Mouse (Mus musculus): ENCODE results near the gene Lbp. TPM values are rescaled to one million over a fixed set of nuclear protein-coding genes. Genes with fewer than 3 reads are reported as not detected.

Gene Lbp
- 2.3 and 3.4 TPM in 2 replicates for polyA plus RNA-seq (2015; fragmentation: Nextera tagmentation; extraction: Ambion mirVana)

- H3K27ac ChIP-seq (replicated peaks) = no peak within 1 kb of the TSS
- H3K36me3 ChIP-seq = no peaks in the 10 kb centered on the region
- no peaks in the 10 kb centered on the region for H3K27me3 ChIP-seq (replicated peaks)
- no peaks in the 10 kb centered on the region; the same call in 1 of the 2 replicates for H3K4me1 ChIP-seq
- 63% methylated on average over 12 of the region's 13 CpGs for WGBS
- no peak within 1 kb of the TSS for H3K4me3 ChIP-seq (replicated peaks)
- H3K4me2 ChIP-seq = no peak within 1 kb of the TSS
- H3K9ac ChIP-seq (replicated peaks) = no peak within 1 kb of the TSS
- no peak for ATAC-seq (ENCODE audit: low FRiP score)
- no peaks in the 10 kb centered on the region for H3K9me3 ChIP-seq (replicated peaks)
These were observed at the start of gene Lbp for GRCm38 (mm10) chr2:158305948-158306695. Gene Lbp, plus strand, starts transcription at chr2:158306493.

GRCm38 (mm10) chr2:158256894-158257293 is 49.4 kb upstream of the Lbp start:
- 0 out of 2 replicates have a peak, but pooled peaks cover 3% of the 10 kb centered on the region for H3K4me1 ChIP-seq
- no peaks in the 10 kb centered on the region for H3K36me3 ChIP-seq
- no peak overlapping the region for H3K4me3 ChIP-seq (replicated peaks)
- H3K9me3 ChIP-seq (replicated peaks) = no peaks in the 10 kb centered on the region
- H3K4me2 ChIP-seq = no peak overlapping the region
- no peak overlapping the region for H3K9ac ChIP-seq (replicated peaks)
- no peak for ATAC-seq (ENCODE audit: low FRiP score)
- 13% methylated on average over 5 of the region's 5 CpGs for WGBS
- no peaks in the 10 kb centered on the region for H3K27me3 ChIP-seq (replicated peaks)
- no peak overlapping the region for H3K27ac ChIP-seq (replicated peaks)

GRCm38 (mm10) chr2:158258005-158258418 is 48.3 kb upstream of the Lbp start, which contains the start of gene Bpi:
Gene Bpi, plus strand, starts transcription at chr2:158258094.
- Histone ChIP-seq H3K4me1 (0 out of 2 replicates have a peak, but pooled peaks cover 3% of the 10 kb centered on the region), H3K36me3 (no peaks in the 10 kb centered on the region), H3K4me2 (no peak within 1 kb of the TSS), H3K27me3 (replicated peaks) (no peaks in the 10 kb centered on the region), H3K9ac (replicated peaks) (no peak within 1 kb of the TSS), H3K27ac (replicated peaks) (no peak within 1 kb of the TSS), H3K4me3 (replicated peaks) (no peak within 1 kb of the TSS), H3K9me3 (replicated peaks) (no peaks in the 10 kb centered on the region)
- no peak for ATAC-seq (ENCODE audit: low FRiP score)
- WGBS = 75% methylated on average over 18 of the region's 18 CpGs

GRCm38 (mm10) chr2:158258781-158259180 is 47.5 kb upstream of the Lbp start:
- no peak for ATAC-seq (ENCODE audit: low FRiP score)
- H3K4me2 ChIP-seq = no peak overlapping the region
- no peaks in the 10 kb centered on the region for H3K27me3 ChIP-seq (replicated peaks)
- no peaks in the 10 kb centered on the region for H3K9me3 ChIP-seq (replicated peaks)
- H3K27ac ChIP-seq (replicated peaks) = no peak overlapping the region
- H3K4me1 ChIP-seq = 0 out of 2 replicates have a peak, but pooled peaks cover 3% of the 10 kb centered on the region
- H3K4me3 ChIP-seq (replicated peaks) = no peak overlapping the region
- no peak overlapping the region for H3K9ac ChIP-seq (replicated peaks)
- no peaks in the 10 kb centered on the region for H3K36me3 ChIP-seq
- 15% methylated on average over 12 of the region's 12 CpGs for WGBS

- no peak overlapping the region for H3K4me3 ChIP-seq (replicated peaks)
- 0 out of 2 replicates have a peak, but pooled peaks cover 3% of the 10 kb centered on the region for H3K4me1 ChIP-seq
- no peaks in the 10 kb centered on the region for H3K27me3 ChIP-seq (replicated peaks)
- no peaks in the 10 kb centered on the region for H3K9me3 ChIP-seq (replicated peaks)
- no peak overlapping the region for H3K9ac ChIP-seq (replicated peaks)
- WGBS = 60% methylated on average over 8 of the region's 8 CpGs
- no peak for ATAC-seq (ENCODE audit: low FRiP score)
- no peak overlapping the region for H3K27ac ChIP-seq (replicated peaks)
- H3K4me2 ChIP-seq = no peak overlapping the region
- no peaks in the 10 kb centered on the region for H3K36me3 ChIP-seq
These were observed 46.8 kb upstream of the Lbp start for GRCm38 (mm10) chr2:158259498-158259897.

- Histone ChIP-seq H3K4me3 (replicated peaks) (no peak overlapping the region), H3K4me2 (no peak overlapping the region), H3K27ac (replicated peaks) (no peak overlapping the region), H3K9me3 (replicated peaks) (no peaks in the 10 kb centered on the region), H3K36me3 (no peaks in the 10 kb centered on the region), H3K9ac (replicated peaks) (no peak overlapping the region), H3K4me1 (no peaks in the 10 kb centered on the region), H3K27me3 (replicated peaks) (no peaks in the 10 kb centered on the region)
- 57% methylated on average over 3 of the region's 3 CpGs for WGBS
- no peak for ATAC-seq (ENCODE audit: low FRiP score)
These were observed 41.4 kb upstream of the Lbp start for GRCm38 (mm10) chr2:158264877-158265276.

- 86% methylated on average over 8 of the region's 8 CpGs for WGBS
- no peak for ATAC-seq (ENCODE audit: low FRiP score)
- Histone ChIP-seq H3K27me3 (replicated peaks) (no peaks in the 10 kb centered on the region), H3K4me3 (replicated peaks) (no peak overlapping the region), H3K36me3 (no peaks in the 10 kb centered on the region), H3K9me3 (replicated peaks) (no peaks in the 10 kb centered on the region), H3K4me1 (0 out of 2 replicates have a peak, but pooled peaks cover 3% of the 10 kb centered on the region), H3K9ac (replicated peaks) (no peak overlapping the region), H3K4me2 (no peak overlapping the region), H3K27ac (replicated peaks) (no peak overlapping the region)
These were observed 36.3 kb upstream of the Lbp start for GRCm38 (mm10) chr2:158270017-158270416.

- WGBS = 19% methylated on average over 2 of the region's 2 CpGs
- H3K9me3 ChIP-seq (replicated peaks) = no peaks in the 10 kb centered on the region
- ATAC-seq (ENCODE audit: low FRiP score) = no peak
- no peak overlapping the region for H3K4me3 ChIP-seq (replicated peaks)
- H3K4me2 ChIP-seq = no peak overlapping the region
- H3K9ac ChIP-seq (replicated peaks) = no peak overlapping the region
- no peaks in the 10 kb centered on the region for H3K27me3 ChIP-seq (replicated peaks)
- 0 out of 2 replicates have a peak, but pooled peaks cover 3% of the 10 kb centered on the region for H3K4me1 ChIP-seq
- no peaks in the 10 kb centered on the region for H3K36me3 ChIP-seq
- H3K27ac ChIP-seq (replicated peaks) = 0 out of 2 replicates have a peak overlapping the region, but pooled peaks have one; percentile 51
These were observed 32.6 kb upstream of the Lbp start for GRCm38 (mm10) chr2:158273646-158274045.

- Histone ChIP-seq H3K4me3 (replicated peaks) (no peak overlapping the region), H3K4me1 (0 out of 2 replicates have a peak, but pooled peaks cover 3% of the 10 kb centered on the region), H3K27ac (replicated peaks) (no peak overlapping the region), H3K36me3 (no peaks in the 10 kb centered on the region), H3K9me3 (replicated peaks) (no peaks in the 10 kb centered on the region), H3K27me3 (replicated peaks) (no peaks in the 10 kb centered on the region), H3K9ac (replicated peaks) (no peak overlapping the region), H3K4me2 (no peak overlapping the region)
- WGBS = 97% methylated on average over 3 of the region's 3 CpGs
- no peak for ATAC-seq (ENCODE audit: low FRiP score)
These were observed 30.9 kb upstream of the Lbp start for GRCm38 (mm10) chr2:158275349-158275748.

- no peaks in the 10 kb centered on the region for H3K27me3 ChIP-seq (replicated peaks)
- 82% methylated on average over 4 of the region's 4 CpGs for WGBS
- no peak overlapping the region for H3K9ac ChIP-seq (replicated peaks)
- H3K4me2 ChIP-seq = no peak overlapping the region
- no peaks in the 10 kb centered on the region for H3K9me3 ChIP-seq (replicated peaks)
- H3K36me3 ChIP-seq = no peaks in the 10 kb centered on the region
- no peak overlapping the region for H3K27ac ChIP-seq (replicated peaks)
- no peak overlapping the region for H3K4me3 ChIP-seq (replicated peaks)
- ATAC-seq (ENCODE audit: low FRiP score) = no peak
- 0 out of 2 replicates have a peak, but pooled peaks cover 3% of the 10 kb centered on the region for H3K4me1 ChIP-seq
These were observed 30.5 kb upstream of the Lbp start for GRCm38 (mm10) chr2:158275811-158276210.

GRCm38 (mm10) chr2:158276451-158276850 is 29.8 kb upstream of the Lbp start:
- H3K9ac ChIP-seq (replicated peaks) = no peak overlapping the region
- H3K27me3 ChIP-seq (replicated peaks) = no peaks in the 10 kb centered on the region
- H3K4me2 ChIP-seq = no peak overlapping the region
- H3K9me3 ChIP-seq (replicated peaks) = no peaks in the 10 kb centered on the region
- 0 out of 2 replicates have a peak, but pooled peaks cover 3% of the 10 kb centered on the region for H3K4me1 ChIP-seq
- H3K4me3 ChIP-seq (replicated peaks) = no peak overlapping the region
- WGBS = 74% methylated on average over 6 of the region's 6 CpGs
- no peak overlapping the region for H3K27ac ChIP-seq (replicated peaks)
- H3K36me3 ChIP-seq = no peaks in the 10 kb centered on the region
- ATAC-seq (ENCODE audit: low FRiP score) = no peak

- Histone ChIP-seq H3K4me2 (no peak overlapping the region), H3K4me1 (0 out of 2 replicates have a peak, but pooled peaks cover 3% of the 10 kb centered on the region), H3K9ac (replicated peaks) (no peak overlapping the region), H3K4me3 (replicated peaks) (no peak overlapping the region), H3K9me3 (replicated peaks) (no peaks in the 10 kb centered on the region), H3K27me3 (replicated peaks) (no peaks in the 10 kb centered on the region), H3K27ac (replicated peaks) (no peak overlapping the region), H3K36me3 (no peaks in the 10 kb centered on the region)
- 75% methylated on average over 4 of the region's 4 CpGs for WGBS
- ATAC-seq (ENCODE audit: low FRiP score) = no peak
These were observed 29.4 kb upstream of the Lbp start for GRCm38 (mm10) chr2:158276878-158277277.
